Mouse (Mus musculus) gastrocnemius, postnatal 4 days (tissue): Measurements from ENCODE around the gene Enox1. TPM values are rescaled to one million over a fixed set of nuclear protein-coding genes. Genes with fewer than 3 reads are reported as not detected.

ENCODE experiments used
- DNase-seq, 2 experiments: peaks; one replicate each; pipeline ENCODE4 v3.0.0; 2021 to 2022; ENCODE audit warnings: low spot score in 2 of 2, mixed read lengths in 2 of 2
- total RNA-seq, 2 experiments: library from RNA; stranded (reverse); gene quantifications; 2 replicates each; pipeline ENCODE4 v1.2.3; 2021

The Enox1 gene
- total RNA-seq, 2 experiments from 2014 or later: 14.3 to 17.3 TPM

GRCm38 (mm10) chr14:77195314-77196020, 38.9 kb downstream of the Enox1 start:
- no peak for DNase-seq

GRCm38 (mm10) chr14:77196246-77196645, 39.7 kb downstream of the Enox1 start:
- DNase-seq: no peak

- DNase-seq: no peak
Observed at GRCm38 (mm10) chr14:77197414-77197915, 40.9 kb downstream of the Enox1 start.

GRCm38 (mm10) chr14:77210889-77211288, 54.3 kb downstream of the Enox1 start:
- no peak for DNase-seq

GRCm38 (mm10) chr14:77213210-77213609, 56.6 kb downstream of the Enox1 start:
- DNase-seq: no peak

- no peak for DNase-seq
Observed at GRCm38 (mm10) chr14:77214848-77215247, 58.3 kb downstream of the Enox1 start.

GRCm38 (mm10) chr14:77225346-77225745, 68.8 kb downstream of the Enox1 start:
- DNase-seq: no peak

GRCm38 (mm10) chr14:77238811-77239210, 82.2 kb downstream of the Enox1 start:
- no peak for DNase-seq

GRCm38 (mm10) chr14:77239360-77239759, 82.8 kb downstream of the Enox1 start:
- no peak for DNase-seq

- DNase-seq: no peak
Observed at GRCm38 (mm10) chr14:77246977-77247376, 90.4 kb downstream of the Enox1 start.

- no peak for DNase-seq
Observed at GRCm38 (mm10) chr14:77248426-77248825, 91.9 kb downstream of the Enox1 start.

- no peak for DNase-seq
Observed at GRCm38 (mm10) chr14:77248946-77249345, 92.4 kb downstream of the Enox1 start.

GRCm38 (mm10) chr14:77250652-77251238, 94.2 kb downstream of the Enox1 start:
- DNase-seq: no peak

GRCm38 (mm10) chr14:77255201-77255600, 98.6 kb downstream of the Enox1 start:
- no peak for DNase-seq

- peak in 1 of 2 experiments; percentile 24 for DNase-seq
Observed at GRCm38 (mm10) chr14:77255711-77256110, 99.1 kb downstream of the Enox1 start.

- no peak for DNase-seq
Observed at GRCm38 (mm10) chr14:77256943-77257342, 100.4 kb downstream of the Enox1 start.

GRCm38 (mm10) chr14:77257461-77257860, 100.9 kb downstream of the Enox1 start:
- DNase-seq: no peak

- DNase-seq: no peak
Observed at GRCm38 (mm10) chr14:77258186-77258585, 101.6 kb downstream of the Enox1 start.

- no peak for DNase-seq
Observed at GRCm38 (mm10) chr14:77259686-77260085, 103.1 kb downstream of the Enox1 start.

- peak in 1 of 2 experiments; percentile 24 for DNase-seq
Observed at GRCm38 (mm10) chr14:77260107-77260506, 103.5 kb downstream of the Enox1 start.

GRCm38 (mm10) chr14:77266805-77267771, 110.5 kb downstream of the Enox1 start:
- DNase-seq: no peak
